Mouse (Mus musculus): ENCODE measurements around the gene Ficd.
"Not testable (repeated sequence)": the region's sequence is repeated elsewhere in the genome, so short reads cannot be mapped to it uniquely, and the experiment has no call there.

Gene Ficd

GRCm38 (mm10) chr5:113773664-113774063, 38.1 kb downstream of the Ficd start:
- peak; percentile 83 for DNase-seq (ENCODE audit: low spot score)

- DNase-seq (ENCODE audit: low spot score), result no peak
Observed at GRCm38 (mm10) chr5:113775585-113775984, 40.0 kb downstream of the Ficd start.

GRCm38 (mm10) chr5:113776128-113776895, 40.7 kb downstream of the Ficd start:
- no peak for DNase-seq (ENCODE audit: low spot score)

GRCm38 (mm10) chr5:113776896-113777226, 41.3 kb downstream of the Ficd start:
- no peak for DNase-seq (ENCODE audit: low spot score)

- not testable (repeated sequence) for DNase-seq (ENCODE audit: low spot score)
Observed at GRCm38 (mm10) chr5:113777728-113778127, 42.1 kb downstream of the Ficd start.

GRCm38 (mm10) chr5:113779569-113779968, 44.0 kb downstream of the Ficd start:
- no peak for DNase-seq (ENCODE audit: low spot score)

GRCm38 (mm10) chr5:113780082-113780752, 44.6 kb downstream of the Ficd start:
- no peak for DNase-seq (ENCODE audit: low spot score)

- no peak for DNase-seq (ENCODE audit: low spot score)
Observed at GRCm38 (mm10) chr5:113780763-113781162, 45.2 kb downstream of the Ficd start.

- DNase-seq (ENCODE audit: low spot score), result no peak
Observed at GRCm38 (mm10) chr5:113781254-113781653, 45.7 kb downstream of the Ficd start.

- no peak for DNase-seq (ENCODE audit: low spot score)
Observed at GRCm38 (mm10) chr5:113781875-113782274, 46.3 kb downstream of the Ficd start.

- DNase-seq (ENCODE audit: low spot score), result no peak
Observed at GRCm38 (mm10) chr5:113782624-113783023, 47.0 kb downstream of the Ficd start.

GRCm38 (mm10) chr5:113783581-113784001, 48.0 kb downstream of the Ficd start:
- no peak for DNase-seq (ENCODE audit: low spot score)

GRCm38 (mm10) chr5:113784104-113784503, 48.5 kb downstream of the Ficd start:
- DNase-seq (ENCODE audit: low spot score), result not testable (repeated sequence)

- DNase-seq (ENCODE audit: low spot score), result no peak
Observed at GRCm38 (mm10) chr5:113786985-113787384, 51.4 kb downstream of the Ficd start.

- DNase-seq (ENCODE audit: low spot score), result no peak
Observed at GRCm38 (mm10) chr5:113788645-113789044, 53.0 kb downstream of the Ficd start.

- no peak for DNase-seq (ENCODE audit: low spot score)
Observed at GRCm38 (mm10) chr5:113789075-113789788, 53.6 kb downstream of the Ficd start.

All from ovary, postnatal 14 days (tissue).